Mouse (Mus musculus) stomach, embryonic 15.5 days (tissue): ENCODE data around the gene Camta2. TPM values are rescaled to one million over a fixed set of nuclear protein-coding genes. Genes with fewer than 3 reads are reported as not detected.

Experiments
- ATAC-seq: fragments of 200-750 bp; cut with Nextera tagmentation; 2 replicates; pipeline ENCODE4 v1.8.0; 2017; ENCODE audit warnings: low read depth, moderate number of reproducible peaks, moderate TSS enrichment; ENCODE audit not compliant: insufficient read depth, low FRiP score
- H3K27ac ChIP-seq: fragments of 300-500 bp; sonication (generic); 2 replicates; pipeline ENCODE4 v1.5.1; 2015; ENCODE audit warnings: mild to moderate bottlenecking, inconsistent platforms
- H3K27me3 ChIP-seq: fragments of 300-500 bp; sonication (generic); replicated peaks from 2 replicates; pipeline ENCODE4 v1.6.1; 2015; ENCODE audit warnings: inconsistent platforms
- H3K36me3 ChIP-seq: fragments of 300-500 bp; sonication (generic); 2 replicates; pipeline ENCODE4 v1.6.1; 2015; ENCODE audit warnings: inconsistent platforms
- H3K4me1 ChIP-seq: fragments of 300-500 bp; sonication (generic); 2 replicates; pipeline ENCODE4 v1.6.1; 2015; ENCODE audit warnings: inconsistent platforms
- H3K4me2 ChIP-seq: fragments of 300-500 bp; sonication (generic); 2 replicates; pipeline ENCODE4 v1.6.1; 2015; ENCODE audit warnings: mild to moderate bottlenecking, inconsistent platforms
- H3K4me3 ChIP-seq: fragments of 300-500 bp; sonication (generic); replicated peaks from 2 replicates; pipeline ENCODE4 v1.5.1; 2015; ENCODE audit warnings: inconsistent platforms
- H3K9ac ChIP-seq: fragments of 300-500 bp; sonication (generic); 2 replicates; pipeline ENCODE4 v1.6.1; 2015; ENCODE audit warnings: inconsistent platforms
- H3K9me3 ChIP-seq: fragments of 300-500 bp; sonication (generic); 2 replicates; pipeline ENCODE4 v1.6.1; 2016; ENCODE audit warnings: inconsistent platforms
- WGBS: fragments of 180-500 bp; shearing (Covaris S2); methylation state at CpG from one replicate; pipeline ENCODE4 v1.1.7; 2015; 5-methylcytosine and 5-hydroxymethylcytosine counted together
- polyA plus RNA-seq: library from polyadenylated mRNA; unstranded; fragments of >200 nt; fragmentation: Nextera tagmentation; extraction: Ambion mirVana; gene quantifications from 2 replicates; pipeline ENCODE4 v1.2.1, GENCODE M21; 2015

The Camta2 gene
- polyA plus RNA-seq, 1 experiment from 2014 or later = 13.0 TPM

- no peak overlapping the region for H3K27ac ChIP-seq
- WGBS = 96% methylated on average over 8 of the region's 8 CpGs
- no peak overlapping the region for H3K9ac ChIP-seq
- no peaks in the 10 kb centered on the region for H3K9me3 ChIP-seq
- H3K36me3 ChIP-seq = peaks cover 30% of the 10 kb centered on the region
- H3K27me3 ChIP-seq = no peaks in the 10 kb centered on the region
- H3K4me3 ChIP-seq = no peak overlapping the region
- H3K4me2 ChIP-seq = no peak overlapping the region
- no peak for ATAC-seq
- peaks cover 25% of the 10 kb centered on the region for H3K4me1 ChIP-seq
These were observed 43.3 kb downstream of the Camta2 start for GRCm38 (mm10) chr11:70644564-70645103.

GRCm38 (mm10) chr11:70643051-70643450 is 44.9 kb downstream of the Camta2 start:
- ATAC-seq = no peak
- H3K27me3 ChIP-seq = no peaks in the 10 kb centered on the region
- peaks cover 18% of the 10 kb centered on the region for H3K36me3 ChIP-seq
- no peak overlapping the region for H3K27ac ChIP-seq
- H3K9ac ChIP-seq = no peak overlapping the region
- no peak overlapping the region for H3K4me3 ChIP-seq
- 93% methylated on average over 6 of the region's 6 CpGs for WGBS
- H3K4me2 ChIP-seq = no peak overlapping the region
- H3K4me1 ChIP-seq = peaks cover 12% of the 10 kb centered on the region
- no peaks in the 10 kb centered on the region for H3K9me3 ChIP-seq

- H3K27me3 ChIP-seq = no peaks in the 10 kb centered on the region
- H3K36me3 ChIP-seq = peaks cover 18% of the 10 kb centered on the region
- no peak overlapping the region for H3K4me2 ChIP-seq
- H3K4me3 ChIP-seq = no peak overlapping the region
- no peak for ATAC-seq
- no peak overlapping the region for H3K9ac ChIP-seq
- no peak overlapping the region for H3K27ac ChIP-seq
- WGBS = 79% methylated on average over 7 of the region's 7 CpGs
- peaks cover 10% of the 10 kb centered on the region for H3K4me1 ChIP-seq
- no peaks in the 10 kb centered on the region for H3K9me3 ChIP-seq
These were observed 46.7 kb downstream of the Camta2 start for GRCm38 (mm10) chr11:70641241-70641640.

GRCm38 (mm10) chr11:70639976-70640375 is 47.9 kb downstream of the Camta2 start:
- no peak overlapping the region for H3K4me3 ChIP-seq
- WGBS = 77% methylated on average over 8 of the region's 8 CpGs
- H3K9ac ChIP-seq = no peak overlapping the region
- no peaks in the 10 kb centered on the region for H3K27me3 ChIP-seq
- no peak for ATAC-seq
- no peak overlapping the region for H3K4me2 ChIP-seq
- H3K27ac ChIP-seq = no peak overlapping the region
- H3K36me3 ChIP-seq = peaks cover 16% of the 10 kb centered on the region
- no peaks in the 10 kb centered on the region for H3K9me3 ChIP-seq
- no peaks in the 10 kb centered on the region for H3K4me1 ChIP-seq

GRCm38 (mm10) chr11:70638714-70639278 is 49.1 kb downstream of the Camta2 start, which contains the start of gene Gp1ba:
TSS of gene Gp1ba (plus strand) at chr11:70639122.
- WGBS = 23% methylated on average over 5 of the region's 5 CpGs
- ATAC-seq = peak; percentile 65; the same call in 1 of the 2 replicates
- Histone ChIP-seq H3K9me3 (no peaks in the 10 kb centered on the region), H3K36me3 (0 out of 2 replicates have a peak, but pooled peaks cover 7% of the 10 kb centered on the region), H3K4me2 (no peak within 1 kb of the TSS), H3K9ac (no peak within 1 kb of the TSS), H3K27me3 (no peaks in the 10 kb centered on the region), H3K27ac (no peak within 1 kb of the TSS), H3K4me1 (no peaks in the 10 kb centered on the region), H3K4me3 (no peak within 1 kb of the TSS)

- Histone ChIP-seq H3K27me3 (no peaks in the 10 kb centered on the region), H3K36me3 (0 out of 2 replicates have a peak, but pooled peaks cover 4% of the 10 kb centered on the region), H3K4me3 (no peak overlapping the region), H3K27ac (no peak overlapping the region), H3K4me1 (no peaks in the 10 kb centered on the region), H3K9ac (no peak overlapping the region), H3K9me3 (no peaks in the 10 kb centered on the region), H3K4me2 (no peak overlapping the region)
- 78% methylated on average over 1 of the region's 1 CpGs for WGBS
- no peak for ATAC-seq
These were observed 49.6 kb downstream of the Camta2 start for GRCm38 (mm10) chr11:70638293-70638692.

GRCm38 (mm10) chr11:70637764-70638163 is 50.1 kb downstream of the Camta2 start:
- Histone ChIP-seq H3K27me3 (no peaks in the 10 kb centered on the region), H3K4me2 (no peak overlapping the region), H3K9me3 (no peaks in the 10 kb centered on the region), H3K9ac (no peak overlapping the region), H3K4me3 (no peak overlapping the region), H3K4me1 (no peaks in the 10 kb centered on the region), H3K36me3 (no peaks in the 10 kb centered on the region), H3K27ac (no peak overlapping the region)
- 88% methylated on average over 1 of the region's 1 CpGs for WGBS
- ATAC-seq = no peak

GRCm38 (mm10) chr11:70635601-70636000 is 52.3 kb downstream of the Camta2 start:
- H3K4me1 ChIP-seq = no peaks in the 10 kb centered on the region
- no peak overlapping the region for H3K9ac ChIP-seq
- no peaks in the 10 kb centered on the region for H3K36me3 ChIP-seq
- WGBS = 80% methylated on average over 4 of the region's 4 CpGs
- no peak overlapping the region for H3K4me3 ChIP-seq
- H3K4me2 ChIP-seq = no peak overlapping the region
- no peaks in the 10 kb centered on the region for H3K9me3 ChIP-seq
- no peak for ATAC-seq
- no peak overlapping the region for H3K27ac ChIP-seq
- no peaks in the 10 kb centered on the region for H3K27me3 ChIP-seq

GRCm38 (mm10) chr11:70630129-70630528 is 57.8 kb downstream of the Camta2 start:
- Histone ChIP-seq H3K36me3 (no peaks in the 10 kb centered on the region), H3K27me3 (no peaks in the 10 kb centered on the region), H3K4me1 (no peaks in the 10 kb centered on the region), H3K4me2 (no peak overlapping the region), H3K9me3 (no peaks in the 10 kb centered on the region), H3K9ac (no peak overlapping the region), H3K27ac (no peak overlapping the region), H3K4me3 (no peak overlapping the region)
- ATAC-seq = no peak
- WGBS = 66% methylated on average over 7 of the region's 7 CpGs

- Histone ChIP-seq H3K9me3 (no peaks in the 10 kb centered on the region), H3K36me3 (no peaks in the 10 kb centered on the region), H3K4me2 (no peak overlapping the region), H3K27ac (no peak overlapping the region), H3K9ac (no peak overlapping the region), H3K27me3 (no peaks in the 10 kb centered on the region), H3K4me1 (no peaks in the 10 kb centered on the region), H3K4me3 (no peak overlapping the region)
- ATAC-seq = no peak
- WGBS = 46% methylated on average over 5 of the region's 5 CpGs
These were observed 58.3 kb downstream of the Camta2 start for GRCm38 (mm10) chr11:70629557-70629956.

GRCm38 (mm10) chr11:70628431-70628830 is 59.5 kb downstream of the Camta2 start:
- Histone ChIP-seq H3K4me2 (no peak overlapping the region), H3K4me3 (no peak overlapping the region), H3K36me3 (no peaks in the 10 kb centered on the region), H3K4me1 (no peaks in the 10 kb centered on the region), H3K9ac (no peak overlapping the region), H3K9me3 (no peaks in the 10 kb centered on the region), H3K27me3 (no peaks in the 10 kb centered on the region), H3K27ac (no peak overlapping the region)
- WGBS = 76% methylated on average over 2 of the region's 2 CpGs
- no peak for ATAC-seq

GRCm38 (mm10) chr11:70626877-70627276 is 61.0 kb downstream of the Camta2 start:
- Histone ChIP-seq H3K27me3 (no peaks in the 10 kb centered on the region), H3K4me3 (no peak overlapping the region), H3K36me3 (no peaks in the 10 kb centered on the region), H3K9me3 (no peaks in the 10 kb centered on the region), H3K4me2 (no peak overlapping the region), H3K9ac (no peak overlapping the region), H3K27ac (no peak overlapping the region), H3K4me1 (no peaks in the 10 kb centered on the region)
- WGBS = 59% methylated on average over 4 of the region's 4 CpGs
- no peak for ATAC-seq
